Mouse (Mus musculus): Measurements from ENCODE around the gene Hipk3. TPM values are rescaled to one million over a fixed set of nuclear protein-coding genes. Genes with fewer than 3 reads are reported as not detected.

Gene Hipk3
- 29.5 and 62.2 TPM in 2 replicates for polyA plus RNA-seq (2012; rRNA removed; ENCODE audit: low replicate concordance)

DNA sequence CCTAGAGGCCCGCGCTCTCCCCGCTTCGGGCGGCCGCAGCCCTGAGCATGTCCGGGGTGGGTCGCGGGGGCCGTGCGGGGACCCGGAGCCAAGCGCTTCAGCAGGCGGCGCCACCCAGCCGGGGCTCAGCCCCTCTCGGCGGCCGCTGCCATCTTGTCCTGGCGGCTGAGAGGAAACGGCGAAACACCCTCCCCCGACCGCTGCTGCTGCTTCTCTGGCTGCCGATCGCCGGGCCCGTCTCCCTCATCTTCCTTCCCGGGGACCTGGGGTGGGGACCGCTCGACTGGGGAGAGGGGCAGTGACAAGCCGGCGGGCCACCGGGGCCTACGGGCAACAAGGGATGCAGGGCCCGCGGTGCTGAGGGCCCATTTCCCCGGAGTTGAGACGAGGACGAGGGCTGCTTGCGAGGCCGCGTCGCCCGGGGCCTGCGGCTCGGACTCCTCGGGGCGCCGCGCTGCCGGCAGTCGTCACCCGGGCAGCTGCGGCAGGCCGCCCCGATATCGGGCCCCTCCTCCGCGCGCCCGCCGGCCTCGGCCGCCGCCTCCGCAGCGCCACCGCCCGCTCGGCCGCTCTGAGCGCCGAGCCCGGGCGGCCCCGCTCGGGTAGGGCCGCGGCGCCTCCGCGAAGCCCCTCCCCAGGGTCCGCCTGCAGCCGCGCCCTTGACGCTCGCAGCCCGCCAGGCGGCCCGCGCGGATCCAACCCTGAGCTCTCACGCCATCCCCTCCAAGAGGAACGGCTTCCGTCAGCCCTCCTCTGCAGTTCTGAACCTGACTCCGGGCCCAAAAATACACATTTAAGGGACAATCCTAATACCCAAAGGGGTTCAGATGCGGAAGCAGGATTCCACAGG, at the start of gene Hipk3:
Gene Hipk3, minus strand, starts transcription at position 496 of the 850 bp plus-strand sequence.

DNA sequence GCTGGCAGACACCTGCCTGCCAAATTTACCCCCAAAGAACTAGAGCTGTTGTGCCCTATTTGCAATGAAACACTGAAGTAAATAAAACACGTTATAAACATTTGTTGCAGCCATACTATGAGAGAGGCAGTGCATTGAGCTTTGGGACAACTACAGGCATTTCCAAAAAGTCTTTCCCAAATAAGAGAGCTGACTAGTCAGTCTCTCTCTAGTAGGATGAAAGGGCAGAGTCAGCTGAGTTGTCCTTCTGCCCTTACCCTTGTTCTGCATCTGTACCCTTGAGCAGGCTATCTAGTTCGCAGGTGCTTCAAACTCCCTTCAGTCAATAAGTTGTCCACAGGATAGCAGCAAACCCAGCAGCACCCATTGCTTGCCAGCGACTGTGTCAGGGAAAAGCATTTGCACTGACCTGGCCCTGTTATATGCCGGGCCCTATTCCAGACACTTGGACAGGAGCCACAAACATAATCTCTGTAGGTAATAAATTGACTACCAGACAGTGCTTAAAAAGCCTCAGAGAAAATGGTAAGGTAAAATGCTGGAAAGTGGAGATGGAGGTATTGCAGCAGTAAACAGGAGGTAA, 83.2 kb downstream of the Hipk3 start, which contains the start of gene D430041D05Rik:
Gene D430041D05Rik, minus strand, starts transcription at position 51 of the 583 bp plus-strand sequence.

Other genes with a start within 250 kb of the Hipk3 start
- gene D430041D05Rik, start 83.4 kb downstream of the Hipk3 start, polyA plus RNA-seq (2012; rRNA removed; ENCODE audit: low replicate concordance): 0.13 and 0.52 TPM in 2 replicates
- gene Cstf3, start 96.1 kb upstream of the Hipk3 start, polyA plus RNA-seq (2012; rRNA removed; ENCODE audit: low replicate concordance): 4.2 and 9.1 TPM in 2 replicates
- 4.4 and 4.5 TPM in 2 replicates for gene Tcp11l1, start 217.7 kb upstream of the Hipk3 start, polyA plus RNA-seq (2012; rRNA removed; ENCODE audit: low replicate concordance)
- gene Pin1rt1, start 221.9 kb upstream of the Hipk3 start, polyA plus RNA-seq (2012; rRNA removed; ENCODE audit: low replicate concordance): not detected in 2 replicates
- gene Depdc7, start 248.4 kb upstream of the Hipk3 start, polyA plus RNA-seq (2012; rRNA removed; ENCODE audit: low replicate concordance): 1.4 and 1.7 TPM in 2 replicates